Mouse (Mus musculus): ENCODE measurements around the gene Kif6.

GRCm38 (mm10) chr17:49890861-49891260 lies 275.9 kb downstream of the Kif6 start:
- TF ChIP-seq CTCF (IDR thresholded peaks at IDR 0.05; ENCODE audit: borderline replicate concordance, extremely low read depth, insufficient read depth, insufficient read length) (no peak), POLR2A (IDR thresholded peaks at IDR 0.05; ENCODE audit: borderline replicate concordance, extremely low read depth, insufficient read depth, insufficient read length, poor library complexity, severe bottlenecking) (no peak)
